Mouse (Mus musculus) heart, embryonic 14.5 days (tissue): Measurements from ENCODE around the gene St5. TPM values are rescaled to one million over a fixed set of nuclear protein-coding genes. Genes with fewer than 3 reads are reported as not detected.
A peak's percentile ranks its signal among the peaks of the same experiment; 100 is the strongest.

Source experiments
- ATAC-seq: fragments of 200-750 bp; cut with Nextera tagmentation; 2 replicates; pipeline ENCODE4 v1.8.0; 2017; ENCODE audit warnings: low read depth, moderate TSS enrichment; ENCODE audit not compliant: insufficient number of reproducible peaks, insufficient read depth, low FRiP score
- H3K27ac ChIP-seq, 2 experiments: fragments of 200-500 bp in 1 of 2; fragments of 300-500 bp in 1 of 2; sonication (generic) in 1 of 2; replicated peaks in 1 of 2; 2 replicates each; pipeline ENCODE4 v1.5.1; 2012 to 2014; ENCODE audit warnings: low read depth in 2 of 2, low read length in 2 of 2, control low read depth in 1 of 2, mild to moderate bottlenecking in 1 of 2, mixed read lengths in 1 of 2; ENCODE audit not compliant: control insufficient read depth in 1 of 2, insufficient read depth in 1 of 2
- H3K27me3 ChIP-seq: fragments of 300-500 bp; sonication (generic); 2 replicates; pipeline ENCODE4 v1.6.1; 2014; ENCODE audit warnings: mild to moderate bottlenecking, low read length, control low read depth; ENCODE audit not compliant: control insufficient read depth, insufficient read depth
- H3K36me3 ChIP-seq: fragments of 300-500 bp; sonication (generic); 2 replicates; pipeline ENCODE4 v1.6.1; 2014; ENCODE audit warnings: mild to moderate bottlenecking, control low read depth, low read length, mixed read lengths; ENCODE audit not compliant: control insufficient read depth, insufficient read depth
- H3K4me1 ChIP-seq, 2 experiments: fragments of 200-500 bp in 1 of 2; fragments of 300-500 bp in 1 of 2; sonication (generic) in 1 of 2; 2 replicates each; pipeline ENCODE4 v1.6.1; 2012 to 2014; ENCODE audit warnings: low read length in 2 of 2, control low read depth in 1 of 2, mixed read lengths in 1 of 2; ENCODE audit not compliant: control insufficient read depth in 2 of 2, insufficient read depth in 2 of 2
- H3K4me2 ChIP-seq: fragments of 300-500 bp; sonication (generic); 2 replicates; pipeline ENCODE4 v1.6.1; 2014; ENCODE audit warnings: mild to moderate bottlenecking, low read length
- H3K4me3 ChIP-seq, 2 experiments: fragments of 200-500 bp in 1 of 2; fragments of 300-500 bp in 1 of 2; sonication (generic) in 1 of 2; 2 replicates each; pipeline ENCODE4 v1.5.1; 2012 to 2014; ENCODE audit warnings: low read length in 2 of 2, mild to moderate bottlenecking in 2 of 2, control low read depth in 1 of 2, low read depth in 1 of 2, moderate library complexity in 1 of 2; ENCODE audit not compliant: control insufficient read depth in 1 of 2, insufficient read depth in 1 of 2
- H3K9ac ChIP-seq: fragments of 300-500 bp; sonication (generic); 2 replicates; pipeline ENCODE4 v1.6.1; 2014; ENCODE audit warnings: mild to moderate bottlenecking, low read length
- H3K9me3 ChIP-seq: fragments of 300-500 bp; sonication (generic); 2 replicates; pipeline ENCODE4 v1.6.1; 2016; ENCODE audit warnings: low read length, control low read depth; ENCODE audit not compliant: control insufficient read depth
- WGBS: fragments of 180-500 bp; shearing (Covaris S2); extraction: QIAGEN DNeasy Blood & Tissue Kit; methylation state at CpG from one replicate; pipeline ENCODE4 v1.1.7; 2014; 5-methylcytosine and 5-hydroxymethylcytosine counted together
- polyA plus RNA-seq: library from polyadenylated mRNA; unstranded; fragments of >200 nt; fragmentation: Nextera tagmentation; extraction: Ambion mirVana; gene quantifications from 2 replicates; pipeline ENCODE4 v1.2.1, GENCODE M21; 2014

The St5 gene
- polyA plus RNA-seq, 1 experiment from 2014 or later: 29.9 TPM

GRCm38 (mm10) chr7:109507119-109507518 is 196.3 kb downstream of the St5 start:
- Histone ChIP-seq H3K4me3 (no peak overlapping the region), H3K27me3 (no peaks in the 10 kb centered on the region)
- 9% methylated on average over 8 of the region's 8 CpGs for WGBS

GRCm38 (mm10) chr7:109497507-109497906 is 205.9 kb downstream of the St5 start:
- Histone ChIP-seq H3K27ac (no peak overlapping the region), H3K9me3 (no peaks in the 10 kb centered on the region), H3K27me3 (peaks cover 10% of the 10 kb centered on the region), H3K9ac (no peak overlapping the region), H3K4me2 (no peak overlapping the region), H3K36me3 (no peaks in the 10 kb centered on the region), H3K4me1 (no peaks in the 10 kb centered on the region; a peak in 1 of 4 replicates), H3K4me3 (no peak overlapping the region)
- WGBS: 63% methylated on average over 4 of the region's 4 CpGs
- no peak for ATAC-seq

More at GRCm38 (mm10) chr7:109507119-109507518, 196.3 kb downstream of the St5 start:
- Histone ChIP-seq H3K4me2 (no peak overlapping the region), H3K4me1 (no peaks in the 10 kb centered on the region), H3K27ac (no peak overlapping the region), H3K36me3 (no peaks in the 10 kb centered on the region), H3K9ac (no peak overlapping the region), H3K9me3 (no peaks in the 10 kb centered on the region)
- no peak for ATAC-seq

DNA sequence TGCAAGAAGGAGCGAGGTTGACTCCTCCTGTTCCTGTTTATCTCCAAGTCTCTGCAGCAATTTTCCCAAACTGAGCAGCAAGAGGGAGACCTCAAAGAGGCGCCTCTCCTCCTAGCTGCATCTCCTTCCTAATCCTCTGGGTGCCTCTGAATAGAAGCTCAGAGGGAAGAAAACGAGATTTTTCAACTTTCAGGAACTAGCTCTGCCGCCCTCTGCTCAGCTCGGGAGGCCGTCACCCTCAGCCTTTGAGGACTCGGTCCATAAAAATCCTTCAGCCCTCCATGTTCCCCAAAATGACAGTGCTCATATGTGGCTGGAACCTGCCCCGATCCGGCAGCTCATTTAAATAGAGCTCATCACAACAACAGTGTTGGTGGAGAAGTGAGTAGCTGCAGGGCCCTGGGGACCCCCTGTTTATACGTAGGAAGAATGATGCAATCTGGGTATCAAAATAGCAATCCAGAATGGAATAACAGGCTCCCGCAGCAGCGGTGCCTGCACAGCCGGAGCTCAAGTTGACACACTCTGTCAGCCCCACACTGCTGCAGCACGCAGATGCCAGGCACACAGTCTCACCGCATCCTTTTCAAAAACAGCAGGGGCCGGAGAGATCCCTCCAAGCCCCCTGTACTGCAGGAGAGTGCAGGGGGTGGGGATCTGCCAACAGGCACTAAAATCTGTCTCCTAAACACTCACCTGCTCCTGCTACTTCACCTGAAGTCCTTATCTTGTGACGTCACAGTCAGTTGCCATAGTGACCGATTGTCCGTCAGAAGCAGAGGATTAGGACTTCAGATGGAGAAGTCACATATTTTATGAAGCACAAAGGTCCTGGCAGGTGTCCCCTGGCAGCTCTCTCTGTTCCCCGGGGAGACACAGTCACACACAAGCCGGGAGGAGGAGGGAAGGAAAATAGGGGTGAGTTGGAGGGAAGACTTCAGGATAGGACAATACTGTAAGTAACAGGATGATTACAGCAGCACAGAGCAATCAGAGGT is 209.8 kb downstream of the St5 start:
- Histone ChIP-seq H3K9ac (no peak overlapping the region), H3K9me3 (no peaks in the 10 kb centered on the region), H3K27ac (no peak overlapping the region), H3K36me3 (no peaks in the 10 kb centered on the region), H3K4me3 (0 out of 4 replicates have a peak overlapping the region, but pooled peaks of 1 of the 2 experiments have one; percentile 3), H3K27me3 (peaks cover 10% of the 10 kb centered on the region), H3K4me2 (peak overlapping the region; percentile 50), H3K4me1 (no peaks in the 10 kb centered on the region; a peak in 1 of 4 replicates)
- no peak for ATAC-seq
- WGBS: 13% methylated on average over 21 of the region's 21 CpGs

DNA sequence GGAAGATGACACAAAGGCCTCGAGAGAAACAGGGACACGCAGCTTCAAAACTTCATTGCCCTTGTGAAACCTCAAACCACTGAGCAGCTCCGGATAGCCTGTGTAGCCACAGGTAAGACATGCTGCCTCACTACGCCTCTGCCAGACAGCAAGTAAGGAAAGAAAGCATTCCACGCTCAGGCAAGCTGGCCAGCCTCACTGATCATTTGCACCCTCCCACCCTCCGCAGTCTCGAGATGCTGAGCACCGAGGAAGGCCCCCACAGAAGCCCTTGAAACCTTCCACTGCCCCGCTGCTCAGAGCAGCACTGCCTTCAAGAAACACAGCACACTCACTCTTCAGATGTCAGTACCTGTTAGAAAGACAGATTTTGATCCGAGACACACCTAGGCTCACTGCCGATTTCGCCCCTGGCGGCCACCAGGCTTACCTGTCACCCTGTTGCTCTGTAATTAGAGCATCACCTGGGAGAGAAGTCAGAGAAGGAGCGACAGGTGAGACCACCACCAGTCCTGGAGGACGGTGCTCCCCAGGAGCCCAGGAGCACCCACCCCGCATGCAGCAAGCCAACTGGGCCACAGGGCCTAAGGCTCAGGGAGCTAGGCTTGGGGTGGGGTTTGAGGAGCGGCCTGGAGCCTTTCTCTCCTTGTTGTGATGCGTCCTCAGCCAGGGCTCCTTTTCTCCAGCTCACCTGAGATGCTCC is 210.6 kb downstream of the St5 start:
- H3K4me2 ChIP-seq: 0 out of 2 replicates have a peak overlapping the region, but pooled peaks have one; percentile 50
- 0 out of 2 replicates have a peak, but pooled peaks have one; percentile 42 for ATAC-seq
- H3K36me3 ChIP-seq: no peaks in the 10 kb centered on the region
- no peak overlapping the region for H3K9ac ChIP-seq
- H3K27me3 ChIP-seq: peaks cover 10% of the 10 kb centered on the region
- no peak overlapping the region for H3K4me3 ChIP-seq
- no peaks in the 10 kb centered on the region for H3K9me3 ChIP-seq
- H3K4me1 ChIP-seq: no peaks in the 10 kb centered on the region; a peak in 1 of 4 replicates
- no peak overlapping the region for H3K27ac ChIP-seq
- 58% methylated on average over 18 of the region's 18 CpGs for WGBS

DNA sequence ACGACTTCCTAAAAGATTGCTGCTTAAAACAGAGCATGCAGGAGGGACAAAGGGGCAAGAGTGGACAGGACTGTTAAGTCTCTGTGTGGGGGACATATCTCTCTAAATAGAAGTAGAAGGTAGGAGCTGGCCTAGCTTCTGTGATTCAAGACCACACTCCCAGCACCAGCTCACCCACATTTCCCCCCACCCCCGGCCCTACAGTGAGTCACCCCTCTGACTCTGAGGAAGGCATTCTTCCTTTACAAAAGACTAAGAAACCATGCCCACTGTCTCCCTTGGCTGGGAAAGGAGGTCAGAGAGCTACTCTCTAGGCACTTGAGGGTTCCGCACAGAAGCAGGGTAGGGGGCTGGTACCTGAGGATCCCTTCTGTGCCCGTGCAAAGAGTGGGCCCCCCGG is 219.2 kb downstream of the St5 start:
- H3K36me3 ChIP-seq: no peaks in the 10 kb centered on the region
- ATAC-seq: 0 out of 2 replicates have a peak, but pooled peaks have one; percentile 31
- H3K9me3 ChIP-seq: no peaks in the 10 kb centered on the region
- no peaks in the 10 kb centered on the region for H3K27me3 ChIP-seq
- no peak overlapping the region for H3K4me2 ChIP-seq
- H3K9ac ChIP-seq: no peak overlapping the region
- H3K4me3 ChIP-seq: no peak overlapping the region
- H3K4me1 ChIP-seq: no peaks in the 10 kb centered on the region
- no peak overlapping the region for H3K27ac ChIP-seq
- 61% methylated on average over 5 of the region's 5 CpGs for WGBS

- Histone ChIP-seq H3K9ac (no peak overlapping the region), H3K27ac (no peak overlapping the region), H3K4me2 (peak overlapping the region; percentile 39), H3K4me1 (no peaks in the 10 kb centered on the region; a peak in 1 of 4 replicates), H3K9me3 (no peaks in the 10 kb centered on the region), H3K27me3 (no peaks in the 10 kb centered on the region), H3K36me3 (no peaks in the 10 kb centered on the region), H3K4me3 (no peak overlapping the region)
- no peak for ATAC-seq
- 31% methylated on average over 7 of the region's 7 CpGs for WGBS
Observed at GRCm38 (mm10) chr7:109480765-109481197, 222.6 kb downstream of the St5 start.

DNA sequence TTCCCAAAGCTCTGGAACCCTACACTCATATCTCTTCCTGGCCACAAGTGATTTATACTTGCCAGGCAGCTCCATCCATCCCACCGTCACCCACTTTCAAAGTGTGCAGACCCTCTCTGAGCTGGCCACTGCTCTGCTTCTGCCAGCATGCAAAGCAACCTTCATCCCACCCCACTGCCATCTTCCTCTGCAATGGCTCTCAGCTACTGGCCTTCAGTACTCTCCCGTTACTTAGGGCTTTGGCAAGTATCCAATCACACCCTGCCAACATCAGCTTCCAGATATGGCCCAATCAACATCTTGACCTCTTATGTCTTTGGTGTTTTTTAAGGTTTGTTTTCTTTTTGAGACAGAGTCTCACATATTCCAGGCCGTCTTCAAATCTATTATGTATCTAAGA is 225.5 kb downstream of the St5 start:
- WGBS: 38% methylated on average over 3 of the region's 3 CpGs
- Histone ChIP-seq H3K27me3 (no peaks in the 10 kb centered on the region), H3K27ac (no peak overlapping the region), H3K4me1 (no peaks in the 10 kb centered on the region; a peak in 1 of 4 replicates), H3K9ac (no peak overlapping the region), H3K4me2 (no peak overlapping the region), H3K9me3 (no peaks in the 10 kb centered on the region), H3K36me3 (no peaks in the 10 kb centered on the region), H3K4me3 (no peak overlapping the region)
- no peak for ATAC-seq
